Mouse (Mus musculus) layer of hippocampus, postnatal 25 days (tissue): ENCODE results near the gene Agbl3. TPM values are rescaled to one million over a fixed set of nuclear protein-coding genes. Genes with fewer than 3 reads are reported as not detected.

Experiments
- DNase-seq, 2 experiments: peaks; one replicate each; pipeline ENCODE4 v3.0.0; 2022; ENCODE audit warnings: mixed read lengths in 2 of 2, low spot score in 1 of 2; ENCODE audit errors: extremely low spot score in 1 of 2
- total RNA-seq, 2 experiments: library from RNA; stranded (reverse); gene quantifications; 2 replicates each; pipeline ENCODE4 v1.2.3; 2021

Agbl3 gene
- total RNA-seq, 2 experiments from 2014 or later, result 16.8 to 17.0 TPM

- no peak for DNase-seq
Observed at GRCm38 (mm10) chr6:34902578-34902977, 122.3 kb downstream of the Agbl3 start.

GRCm38 (mm10) chr6:34903441-34903840, 123.2 kb downstream of the Agbl3 start:
- no peak for DNase-seq

- no peak for DNase-seq
Observed at GRCm38 (mm10) chr6:34903851-34904250, 123.6 kb downstream of the Agbl3 start.

GRCm38 (mm10) chr6:34904361-34904760, 124.1 kb downstream of the Agbl3 start:
- DNase-seq, result no peak

- no peak for DNase-seq
Observed at GRCm38 (mm10) chr6:34906125-34906524, 125.9 kb downstream of the Agbl3 start.

GRCm38 (mm10) chr6:34906661-34907060, 126.4 kb downstream of the Agbl3 start:
- no peak for DNase-seq

- no peak for DNase-seq
Observed at GRCm38 (mm10) chr6:34907121-34907614, 126.9 kb downstream of the Agbl3 start.

- DNase-seq, result no peak
Observed at GRCm38 (mm10) chr6:34907696-34908260, 127.5 kb downstream of the Agbl3 start.

Other genes with a start within 250 kb of the Agbl3 start
- gene Cald1, start 181.9 kb upstream of the Agbl3 start, total RNA-seq, result 10 to 100 TPM; 25.4 to 34.4 TPM
- 1 to 10 TPM; 1.9 to 2.0 TPM for gene Tmem140, start 82.7 kb downstream of the Agbl3 start, total RNA-seq
- 1 to 10 TPM; 4.8 TPM for gene Cyren, start 97.6 kb downstream of the Agbl3 start, total RNA-seq
- 10 to 100 TPM; 38.7 to 41.3 TPM for gene Wdr91, start 130.4 kb downstream of the Agbl3 start, total RNA-seq
- not detected for gene Stra8, start 139.7 kb downstream of the Agbl3 start, total RNA-seq
- gene Slc23a4, start 208.0 kb downstream of the Agbl3 start, total RNA-seq, result 1 to 10 TPM in 1 of 2 experiments, under 1 TPM in 1; 0.80 to 1.0 TPM